Mouse (Mus musculus) MEL (cell line): ENCODE measurements around the gene Relb.

Experiments
- GABPA ChIP-seq: IDR thresholded peaks from 2 replicates; pipeline ENCODE4 v1.6.1; 2012; ENCODE audit warnings: low read depth, mild to moderate bottlenecking, inconsistent platforms, low read length, improper control_type of control experiment, moderate library complexity
- MYC ChIP-seq: IDR thresholded peaks from 2 replicates; pipeline ENCODE4 v1.6.1; 2011; ENCODE audit warnings: low read depth, mild to moderate bottlenecking, low read length, improper control_type of control experiment, moderate library complexity
- POLR2A ChIP-seq, 2 experiments: IDR thresholded peaks; 2 replicates each; pipeline ENCODE4 v1.6.1; 2011 to 2012; ENCODE audit warnings: low read length in 2 of 2, mild to moderate bottlenecking in 2 of 2, control low read depth in 1 of 2, improper control_type of control experiment in 1 of 2, low read depth in 1 of 2, moderate library complexity in 1 of 2; ENCODE audit not compliant: control insufficient read depth in 1 of 2, insufficient read depth in 1 of 2, poor library complexity in 1 of 2
- TBP ChIP-seq: IDR thresholded peaks from 2 replicates; pipeline ENCODE4 v1.8.0; 2011; ENCODE audit warnings: low read depth, low read length, improper control_type of control experiment
- ZNF384 ChIP-seq: IDR thresholded peaks from 2 replicates; pipeline ENCODE4 v1.6.1; 2012; ENCODE audit warnings: low read depth, mild to moderate bottlenecking, inconsistent platforms, low read length, improper control_type of control experiment

DNA sequence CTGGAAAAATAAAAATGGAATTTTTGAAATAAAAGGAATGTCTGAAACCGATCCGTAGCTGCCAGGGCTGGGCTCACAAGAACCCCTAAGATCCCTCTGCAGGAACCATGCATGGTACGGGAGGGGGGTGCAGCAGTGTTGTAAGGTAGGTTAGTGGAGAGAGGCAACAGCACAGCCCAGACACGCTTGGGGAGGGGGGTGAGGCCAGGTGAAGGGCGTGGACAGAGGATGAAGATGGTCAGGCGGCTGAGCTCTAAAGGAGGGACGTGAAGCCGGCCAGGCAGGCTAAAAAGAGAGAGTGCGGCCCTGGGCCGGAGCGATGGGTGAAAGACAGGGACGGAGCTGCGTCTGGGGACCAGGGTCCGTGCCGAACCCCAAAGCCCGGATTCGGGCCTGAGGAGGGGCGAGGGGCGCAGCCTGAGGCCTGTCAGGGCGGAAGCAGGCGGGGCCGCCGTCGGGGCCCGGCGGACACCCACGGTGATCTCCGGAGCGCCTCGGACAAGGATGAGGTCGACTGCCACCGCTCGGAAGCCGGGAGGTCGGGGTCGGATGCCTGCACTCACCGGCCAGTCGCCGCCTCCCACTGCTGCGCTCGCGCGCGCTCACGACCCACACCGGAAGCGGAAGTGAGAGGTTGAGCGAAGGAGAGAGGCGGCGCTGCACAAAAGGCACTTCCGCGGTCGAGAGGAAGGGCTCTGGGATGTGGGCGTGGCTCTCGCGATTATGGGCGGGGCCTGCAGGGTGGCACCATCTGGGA is 25.2 kb downstream of the Relb start, which contains the start of gene Clasrp:
- no peak for TF ChIP-seq MYC
- TF ChIP-seq POLR2A (IDR thresholded peaks at IDR 0.05; ENCODE audit: control insufficient read depth in 1 of 2, insufficient read depth in 1 of 2, low read depth in 1 of 2, low read length in 2 of 2, poor library complexity in 1 of 2), result peak; percentile 75 to 91; a peak in 3 of 4 replicates
- no peak for TF ChIP-seq TBP
- no peak for TF ChIP-seq ZNF384
- TF ChIP-seq GABPA, result no peak
